In the genomic region with DNA sequence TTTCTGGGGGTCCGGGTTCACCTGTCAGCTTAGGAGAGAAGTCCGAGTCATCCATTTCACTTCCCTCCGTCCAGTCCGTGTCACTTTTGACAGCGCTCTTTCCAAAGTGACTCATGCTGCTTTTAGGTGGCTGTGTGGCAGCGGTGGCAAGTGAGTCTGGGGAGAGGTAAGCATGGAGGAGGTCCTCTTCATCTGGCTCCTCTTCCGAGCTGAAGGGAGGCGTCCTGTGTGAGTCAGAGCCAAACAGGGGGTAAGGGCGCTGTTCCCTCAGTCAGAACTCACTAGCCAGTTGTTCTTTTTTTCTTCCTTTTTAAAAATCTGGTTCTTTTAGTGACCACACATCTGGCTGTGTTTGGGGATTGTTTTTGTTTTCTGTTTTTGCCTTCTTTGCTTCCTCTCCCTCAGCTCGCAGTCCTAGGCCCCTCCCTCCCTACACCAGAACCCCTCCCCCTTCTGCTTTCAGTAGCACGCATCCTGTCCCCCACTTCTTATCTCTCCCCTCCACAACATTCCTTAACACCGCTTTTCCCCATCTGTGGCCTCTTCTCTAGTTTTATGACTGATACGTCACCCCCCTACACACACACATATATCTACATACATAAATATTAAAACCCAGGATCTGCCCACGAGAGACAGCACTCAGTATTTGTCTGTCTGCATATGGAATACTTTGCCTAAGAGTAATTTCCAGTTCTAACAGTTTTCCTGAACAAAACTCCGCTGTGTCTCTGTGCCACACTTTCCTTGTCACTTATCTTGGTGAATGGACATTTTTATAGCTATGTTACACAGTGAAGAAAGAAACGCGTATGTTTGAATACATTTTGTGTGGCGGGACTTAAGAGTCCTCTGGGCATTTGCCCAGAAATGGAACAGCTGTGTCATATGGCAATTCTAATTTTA, we compare ENCODE assay signal across 15 mouse cellular contexts. TPM values are rescaled to one million over a fixed set of nuclear protein-coding genes. Genes with fewer than 3 reads are reported as not detected.
DNase-seq lines count a peak whose midpoint lies in the region; ATAC-seq and TF ChIP-seq lines count a peak whose summit lies in the region.
"Had no signal": no experiment of that assay in that cellular context is flagged by ENCODE, and none has a peak within 500 bp of the region (broad histone marks: within the 10 kb centered on the region; RNA-seq: fewer than 3 reads in every experiment).

No protein-coding gene starts in this region.

- peaks cover under 1% of the 10 kb centered on the region for H3K36me3 ChIP-seq in heart, postnatal 0 days (replicated peaks; ENCODE audit: control insufficient read depth, insufficient read depth, low read length)
- no peaks in the 10 kb centered on the region for H3K36me3 ChIP-seq in heart, adult 2 months (ENCODE audit: control insufficient read depth, insufficient read depth, low read length)
- H3K36me3 ChIP-seq in megakaryocyte, embryonic 14.5 days (replicated peaks; ENCODE audit: low read length), result no peaks in the 10 kb centered on the region
- H3K36me3 ChIP-seq in intestine, postnatal 0 days (ENCODE audit: control insufficient read depth, insufficient read depth), result no peaks in the 10 kb centered on the region; the same call in 1 of the 2 replicates
- H3K36me3 ChIP-seq in midbrain, embryonic 15.5 days (replicated peaks), result peaks cover 76% of the 10 kb centered on the region
- H3K36me3 ChIP-seq in midbrain, postnatal 0 days (ENCODE audit: insufficient read depth, low read length), result peaks cover 74% of the 10 kb centered on the region

- H3K79me2 ChIP-seq in heart, adult 2 months (replicated peaks; ENCODE audit: control insufficient read depth, insufficient read depth, low read length), result no peaks in the 10 kb centered on the region

- DNase-seq in heart, postnatal 0 days (ENCODE audit: low spot score), result peak; percentile 35
- DNase-seq in heart, adult 2 months, result no peak
- DNase-seq in telencephalon, adult 2 months (ENCODE audit: low read depth, low spot score), result peak; percentile 45
- DNase-seq in midbrain, postnatal 0 days (ENCODE audit: low spot score), result no peak
- DNase-seq: cerebellum, postnatal 10 days; lung, adult 18-20 months; thymus, postnatal 14 days had no signal

- H3K4me2 ChIP-seq in heart, postnatal 0 days (ENCODE audit: low read depth, low read length), result peak overlapping the region; percentile 0
- no peak overlapping the region for H3K4me2 ChIP-seq in intestine, postnatal 0 days (replicated peaks; ENCODE audit: low read depth)
- H3K4me2 ChIP-seq in midbrain, embryonic 15.5 days, result no peak overlapping the region
- H3K4me2 ChIP-seq in midbrain, postnatal 0 days (ENCODE audit: low read depth, low read length, poor library complexity, severe bottlenecking), result no peak overlapping the region
- H3K4me2 ChIP-seq: embryonic facial prominence, embryonic 12.5 days; forebrain, embryonic 15.5 days had no signal

- no peak for TF ChIP-seq EP300 in heart, postnatal 0 days (IDR thresholded peaks at IDR 0.05; ENCODE audit: low read depth)
- TF ChIP-seq EP300 in heart, adult 2 months (IDR thresholded peaks at IDR 0.05; ENCODE audit: insufficient read depth, low read depth, low read length), result no peak

- no peaks in the 10 kb centered on the region for H3K27me3 ChIP-seq in heart, postnatal 0 days (ENCODE audit: control insufficient read depth, insufficient read depth, low read length)
- H3K27me3 ChIP-seq in heart, adult 2 months (ENCODE audit: control insufficient read depth, insufficient read depth, low read length), result no peaks in the 10 kb centered on the region
- peaks cover 6% of the 10 kb centered on the region for H3K27me3 ChIP-seq in megakaryocyte, embryonic 14.5 days (replicated peaks)
- no peaks in the 10 kb centered on the region for H3K27me3 ChIP-seq in intestine, postnatal 0 days (replicated peaks; ENCODE audit: control insufficient read depth, insufficient read depth, low read length)
- no peaks in the 10 kb centered on the region for H3K27me3 ChIP-seq in midbrain, embryonic 15.5 days (replicated peaks)
- H3K27me3 ChIP-seq in midbrain, postnatal 0 days (ENCODE audit: insufficient read depth, low read length), result no peaks in the 10 kb centered on the region
- H3K27me3 ChIP-seq: embryonic facial prominence, embryonic 12.5 days; forebrain, embryonic 15.5 days had no signal

- H3K4me1 ChIP-seq in heart, postnatal 0 days (ENCODE audit: control insufficient read depth, insufficient read depth), result no peaks in the 10 kb centered on the region
- H3K4me1 ChIP-seq in heart, adult 2 months (ENCODE audit: control insufficient read depth, insufficient read depth, low read length), result no peaks in the 10 kb centered on the region
- peaks cover 35% of the 10 kb centered on the region for H3K4me1 ChIP-seq in megakaryocyte, embryonic 14.5 days
- H3K4me1 ChIP-seq in intestine, postnatal 0 days (replicated peaks; ENCODE audit: control insufficient read depth, insufficient read depth, low read length), result no peaks in the 10 kb centered on the region
- no peaks in the 10 kb centered on the region for H3K4me1 ChIP-seq in midbrain, embryonic 15.5 days
- H3K4me1 ChIP-seq in midbrain, postnatal 0 days (ENCODE audit: insufficient read depth, low read length), result no peaks in the 10 kb centered on the region
- H3K4me1 ChIP-seq: embryonic facial prominence, embryonic 12.5 days; forebrain, embryonic 15.5 days had no signal

- ATAC-seq in heart, postnatal 0 days (ENCODE audit: insufficient read depth, low read depth), result peak; percentile 61
- no peak for ATAC-seq in megakaryocyte, adult 5-6 weeks (ENCODE audit: poor library complexity, severe bottlenecking)
- no peak for ATAC-seq in intestine, postnatal 0 days
- ATAC-seq in midbrain, embryonic 15.5 days (replicated peaks), result no peak
- no peak for ATAC-seq in midbrain, postnatal 0 days (ENCODE audit: low FRiP score)
- ATAC-seq: forebrain, embryonic 15.5 days had no signal

- intact Hi-C loops in heart, adult 2 months (cut with DNase I), result no loop called here

- WGBS in heart, postnatal 0 days, result 52% methylated on average over 18 of the region's 18 CpGs
- WGBS in heart, adult 2 months, result 56% methylated on average over 18 of the region's 18 CpGs
- WGBS in intestine, postnatal 0 days, result 52% methylated on average over 18 of the region's 18 CpGs
- WGBS in midbrain, embryonic 15.5 days, result 80% methylated on average over 18 of the region's 18 CpGs
- WGBS in midbrain, postnatal 0 days, result 79% methylated on average over 18 of the region's 18 CpGs

- H3K9ac ChIP-seq in heart, postnatal 0 days (replicated peaks; ENCODE audit: low read depth, low read length), result no peak overlapping the region
- H3K9ac ChIP-seq in heart, adult 2 months (ENCODE audit: low read depth, low read length), result no peak overlapping the region
- no peak overlapping the region for H3K9ac ChIP-seq in intestine, postnatal 0 days (ENCODE audit: low read depth, low read length)
- H3K9ac ChIP-seq in midbrain, embryonic 15.5 days, result no peak overlapping the region
- no peak overlapping the region for H3K9ac ChIP-seq in midbrain, postnatal 0 days (replicated peaks; ENCODE audit: low read length, poor library complexity, severe bottlenecking)
- H3K9ac ChIP-seq: embryonic facial prominence, embryonic 12.5 days; forebrain, embryonic 15.5 days had no signal

- no peak overlapping the region for H3K4me3 ChIP-seq in heart, postnatal 0 days (ENCODE audit: low read depth, low read length)
- H3K4me3 ChIP-seq in heart, adult 2 months, result no peak overlapping the region
- peak overlapping the region; percentile 67 for H3K4me3 ChIP-seq in megakaryocyte, embryonic 14.5 days (replicated peaks)
- H3K4me3 ChIP-seq in intestine, postnatal 0 days (ENCODE audit: low read depth, low read length), result no peak overlapping the region
- no peak overlapping the region for H3K4me3 ChIP-seq in midbrain, embryonic 15.5 days
- no peak overlapping the region for H3K4me3 ChIP-seq in midbrain, postnatal 0 days (ENCODE audit: low read depth, low read length)
- H3K4me3 ChIP-seq: embryonic facial prominence, embryonic 12.5 days; forebrain, embryonic 15.5 days; left cerebral cortex, adult 2 months had no signal

- no peak for TF ChIP-seq CTCF in heart, postnatal 0 days (IDR thresholded peaks at IDR 0.05; ENCODE audit: low read depth)
- TF ChIP-seq CTCF in heart, adult 2 months (IDR thresholded peaks at IDR 0.05), result no peak
- TF ChIP-seq CTCF in intestine, postnatal 0 days (IDR thresholded peaks at IDR 0.05; ENCODE audit: low read depth), result no peak
- TF ChIP-seq CTCF in midbrain, postnatal 0 days (IDR thresholded peaks at IDR 0.05), result no peak

- H3K27ac ChIP-seq in heart, postnatal 0 days (ENCODE audit: low read depth), result no peak overlapping the region
- H3K27ac ChIP-seq in heart, adult 2 months, result no peak overlapping the region
- H3K27ac ChIP-seq in intestine, postnatal 0 days (ENCODE audit: low read depth, low read length), result peak overlapping the region; percentile 66
- H3K27ac ChIP-seq in midbrain, embryonic 15.5 days, result no peak overlapping the region
- no peak overlapping the region for H3K27ac ChIP-seq in midbrain, postnatal 0 days (ENCODE audit: low read depth, low read length)
- H3K27ac ChIP-seq: embryonic facial prominence, embryonic 12.5 days; forebrain, embryonic 15.5 days; left cerebral cortex, adult 2 months had no signal

- no peaks in the 10 kb centered on the region for H3K9me3 ChIP-seq in heart, postnatal 0 days (replicated peaks; ENCODE audit: control insufficient read depth, low read length)
- peaks cover 13% of the 10 kb centered on the region for H3K9me3 ChIP-seq in megakaryocyte, embryonic 14.5 days
- no peaks in the 10 kb centered on the region for H3K9me3 ChIP-seq in intestine, postnatal 0 days (ENCODE audit: control insufficient read depth)
- H3K9me3 ChIP-seq in midbrain, embryonic 15.5 days, result no peaks in the 10 kb centered on the region
- H3K9me3 ChIP-seq in midbrain, postnatal 0 days (ENCODE audit: low read length), result no peaks in the 10 kb centered on the region
- H3K9me3 ChIP-seq: embryonic facial prominence, embryonic 12.5 days; forebrain, embryonic 15.5 days had no signal

- no peak for TF ChIP-seq POLR2A in heart, adult 2 months (IDR thresholded peaks at IDR 0.05; ENCODE audit: insufficient read depth, low read depth, low read length)

RNA-seq across cellular contexts. Expression of gene Dzip1, which starts 41.7 kb away (rescaled TPM):
- total RNA-seq in heart, postnatal 0 days (2014; rRNA removed; ENCODE audit: low replicate concordance), result 3.4 and 7.5 TPM in 2 replicates
- polyA plus RNA-seq in heart, postnatal 0 days (2015; fragmentation: Nextera tagmentation; extraction: Ambion mirVana), result 1.2 and 1.3 TPM in 2 replicates
- 1 to 10 TPM; 1.9 to 2.8 TPM for total RNA-seq in heart, adult 2 months (2021)
- 2.2 and 2.8 TPM in 2 replicates for polyA plus RNA-seq in heart, adult 2 months (2012; rRNA removed)
- polyA plus RNA-seq in megakaryocyte, embryonic 14.5 days (2012; ENCODE audit: insufficient read depth, low replicate concordance), result 0.31 and 0.70 TPM in 2 replicates
- 0.02 and 0.36 TPM in 2 replicates for total RNA-seq in megakaryocyte, adult 5-6 weeks (2015)
- 0.04 and 0.61 TPM in 2 replicates for total RNA-seq in megakaryocyte, adult 5-6 weeks (2017)
- polyA plus RNA-seq in intestine, postnatal 0 days (2015; fragmentation: Nextera tagmentation; extraction: Ambion mirVana), result 2.7 and 3.2 TPM in 2 replicates
- 88.1 and 88.6 TPM in 2 replicates for polyA plus RNA-seq in midbrain, embryonic 15.5 days (2015; fragmentation: Nextera tagmentation; extraction: Ambion mirVana)
- total RNA-seq in midbrain, postnatal 0 days (2014; rRNA removed), result 419 and 440 TPM in 2 replicates
- 116 and 123 TPM in 2 replicates for polyA plus RNA-seq in midbrain, postnatal 0 days (2015; fragmentation: Nextera tagmentation; extraction: Ambion mirVana)
- total RNA-seq: granulocyte monocyte progenitor cell, adult 5-6 weeks had no signal

RNA-seq across cellular contexts. Expression of gene Dnajc3, which starts 54.2 kb away (rescaled TPM):
- total RNA-seq in heart, postnatal 0 days (2014; rRNA removed; ENCODE audit: low replicate concordance), result 15.6 and 19.7 TPM in 2 replicates
- 17.2 and 19.8 TPM in 2 replicates for polyA plus RNA-seq in heart, postnatal 0 days (2015; fragmentation: Nextera tagmentation; extraction: Ambion mirVana)
- 10 to 100 TPM; 32.5 to 33.4 TPM for total RNA-seq in heart, adult 2 months (2021)
- 8.5 and 20.2 TPM in 2 replicates for polyA plus RNA-seq in heart, adult 2 months (2012; rRNA removed)
- 0.83 and 3.5 TPM in 2 replicates for polyA plus RNA-seq in megakaryocyte, embryonic 14.5 days (2012; ENCODE audit: insufficient read depth, low replicate concordance)
- 42.9 and 43.6 TPM in 2 replicates for total RNA-seq in megakaryocyte, adult 5-6 weeks (2015)
- 72.4 and 74.1 TPM in 2 replicates for total RNA-seq in megakaryocyte, adult 5-6 weeks (2017)
- 37.6 and 38.1 TPM in 2 replicates for polyA plus RNA-seq in intestine, postnatal 0 days (2015; fragmentation: Nextera tagmentation; extraction: Ambion mirVana)
- polyA plus RNA-seq in midbrain, embryonic 15.5 days (2015; fragmentation: Nextera tagmentation; extraction: Ambion mirVana), result 20.2 and 22.0 TPM in 2 replicates
- 22.0 and 23.7 TPM in 2 replicates for total RNA-seq in midbrain, postnatal 0 days (2014; rRNA removed)
- polyA plus RNA-seq in midbrain, postnatal 0 days (2015; fragmentation: Nextera tagmentation; extraction: Ambion mirVana), result 19.2 and 19.9 TPM in 2 replicates

Comparison
In these comparisons a context has a peak if more than half of its experiments do, and no peak if none do; other contexts are left out.
1. DNase-seq: peak in heart, postnatal 0 days (single experiment) and telencephalon, adult 2 months (single experiment); none in heart, adult 2 months (0 of 2) and midbrain, postnatal 0 days (single experiment).
2. RNA of gene Dzip1, which starts 41.7 kb away (polyA plus RNA-seq): 116 to 123 TPM in midbrain, postnatal 0 days and 88.1 to 88.6 TPM in midbrain, embryonic 15.5 days; 2.7 to 3.2 TPM in intestine, postnatal 0 days, 2.2 to 2.8 TPM in heart, adult 2 months, 1.2 to 1.3 TPM in heart, postnatal 0 days and 0.31 to 0.70 TPM in megakaryocyte, embryonic 14.5 days; every median in the first group is over 10 times any median in the second.